Mouse (Mus musculus): Measurements from ENCODE around the gene Vmn1r1. TPM values are rescaled to one million over a fixed set of nuclear protein-coding genes. Genes with fewer than 3 reads are reported as not detected.

Gene Vmn1r1
- polyA plus RNA-seq, 1 experiment from 2014 or later = not detected

DNA sequence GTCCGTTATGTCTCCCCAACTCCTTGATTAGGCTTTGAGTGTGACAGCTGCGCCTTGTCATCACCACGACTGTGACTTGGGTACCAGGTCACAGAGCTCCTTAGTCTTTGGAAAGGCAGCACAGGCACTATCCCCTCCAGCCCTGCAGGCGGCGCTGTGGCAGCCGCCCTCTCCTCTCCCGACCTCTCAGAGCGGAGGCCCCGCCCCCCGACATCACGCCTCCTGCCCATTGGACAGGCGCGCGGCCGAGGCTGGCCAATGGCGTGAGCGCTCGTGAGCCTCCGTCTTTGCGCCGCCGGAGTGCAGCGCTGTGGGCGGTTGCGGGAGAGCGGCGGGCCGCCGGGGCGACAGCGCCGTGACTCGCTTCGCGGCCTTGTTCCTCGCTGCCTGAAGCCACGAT, 39.8 kb downstream of the Vmn1r1 start, which contains the start of gene Srp9:
TSS of gene Srp9 (plus strand) at position 232 of the 400 bp plus-strand sequence.
- H3K4me2 ChIP-seq (replicated peaks) = peak within 1 kb of the TSS; percentile 65
- H3K9ac ChIP-seq = peak within 1 kb of the TSS; percentile 76
- peak within 1 kb of the TSS; percentile 75 for H3K4me3 ChIP-seq
- no peaks in the 10 kb centered on the region for H3K9me3 ChIP-seq
- peaks cover 11% of the 10 kb centered on the region; the same call in 1 of the 2 replicates for H3K4me1 ChIP-seq
- under 1% methylated on average over 37 of the region's 37 CpGs for WGBS
- peak; percentile 99 for ATAC-seq (ENCODE audit: low FRiP score, low read depth)
- H3K27ac ChIP-seq = peak within 1 kb of the TSS; percentile 16; the same call in 1 of the 2 replicates
- H3K27me3 ChIP-seq (replicated peaks) = no peaks in the 10 kb centered on the region
- H3K36me3 ChIP-seq = peaks cover 10% of the 10 kb centered on the region

DNA sequence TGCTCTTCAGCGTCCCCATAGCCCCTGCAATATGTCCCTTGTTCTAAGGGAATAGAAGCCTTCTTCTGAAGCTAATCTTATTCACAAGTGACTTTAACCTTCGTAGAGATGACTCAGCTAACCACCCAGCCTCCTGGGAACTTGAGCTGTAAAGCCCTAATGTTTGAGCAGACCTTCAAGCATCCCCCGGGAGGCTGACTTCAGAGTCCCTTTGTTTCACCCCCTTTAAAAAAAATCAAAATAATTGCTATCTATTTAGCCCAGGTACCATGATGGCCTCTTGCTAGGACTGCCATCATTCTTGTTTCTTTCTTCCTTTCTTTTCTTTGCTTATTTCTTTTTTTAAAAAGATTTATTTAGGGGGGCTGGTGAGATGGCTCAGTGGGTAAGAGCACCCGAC, 41.9 kb downstream of the Vmn1r1 start:
- ATAC-seq (ENCODE audit: low FRiP score, low read depth) = no peak
- Histone ChIP-seq H3K4me2 (replicated peaks) (no peak overlapping the region), H3K9me3 (no peaks in the 10 kb centered on the region), H3K27ac (no peak overlapping the region), H3K4me1 (peaks cover 11% of the 10 kb centered on the region; the same call in 1 of the 2 replicates), H3K4me3 (no peak overlapping the region), H3K27me3 (replicated peaks) (no peaks in the 10 kb centered on the region), H3K9ac (no peak overlapping the region), H3K36me3 (no peaks in the 10 kb centered on the region)
- WGBS = 84% methylated on average over 4 of the region's 4 CpGs

GRCm38 (mm10) chr1:182115651-182116408, 48.5 kb downstream of the Vmn1r1 start:
- no peak for ATAC-seq (ENCODE audit: low FRiP score, low read depth)
- Histone ChIP-seq H3K4me3 (no peak overlapping the region), H3K4me1 (peaks cover 20% of the 10 kb centered on the region), H3K36me3 (no peaks in the 10 kb centered on the region), H3K4me2 (replicated peaks) (no peak overlapping the region), H3K9ac (no peak overlapping the region), H3K27ac (no peak overlapping the region), H3K9me3 (no peaks in the 10 kb centered on the region), H3K27me3 (replicated peaks) (no peaks in the 10 kb centered on the region)
- whole genome bisulfite sequencing = 47% methylated on average over 7 of the region's 7 CpGs

DNA sequence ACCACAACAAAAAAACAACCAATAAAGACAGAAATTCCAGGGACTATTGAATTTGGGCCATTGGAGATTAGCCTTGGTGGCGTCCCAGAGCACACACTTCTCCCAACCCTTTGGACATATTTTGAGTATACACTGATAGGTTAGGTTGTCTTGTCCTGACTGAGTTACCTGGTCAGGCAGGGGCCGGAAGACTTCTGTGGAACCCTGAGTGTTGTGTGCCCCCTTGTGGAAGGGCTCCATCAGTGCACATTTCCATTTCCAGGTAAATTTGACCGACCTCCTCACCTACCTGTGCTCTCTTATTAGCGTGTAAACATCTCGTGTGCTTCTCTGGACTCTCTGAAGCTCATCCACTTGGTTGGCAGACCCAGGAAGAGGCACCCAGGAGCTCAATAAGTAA, 49.1 kb downstream of the Vmn1r1 start:
- Histone ChIP-seq H3K4me1 (peaks cover 20% of the 10 kb centered on the region), H3K36me3 (no peaks in the 10 kb centered on the region), H3K9ac (no peak overlapping the region), H3K27ac (no peak overlapping the region), H3K27me3 (replicated peaks) (no peaks in the 10 kb centered on the region), H3K4me3 (no peak overlapping the region), H3K4me2 (replicated peaks) (no peak overlapping the region), H3K9me3 (no peaks in the 10 kb centered on the region)
- WGBS = 31% methylated on average over 5 of the region's 5 CpGs
- no peak for ATAC-seq (ENCODE audit: low FRiP score, low read depth)

DNA sequence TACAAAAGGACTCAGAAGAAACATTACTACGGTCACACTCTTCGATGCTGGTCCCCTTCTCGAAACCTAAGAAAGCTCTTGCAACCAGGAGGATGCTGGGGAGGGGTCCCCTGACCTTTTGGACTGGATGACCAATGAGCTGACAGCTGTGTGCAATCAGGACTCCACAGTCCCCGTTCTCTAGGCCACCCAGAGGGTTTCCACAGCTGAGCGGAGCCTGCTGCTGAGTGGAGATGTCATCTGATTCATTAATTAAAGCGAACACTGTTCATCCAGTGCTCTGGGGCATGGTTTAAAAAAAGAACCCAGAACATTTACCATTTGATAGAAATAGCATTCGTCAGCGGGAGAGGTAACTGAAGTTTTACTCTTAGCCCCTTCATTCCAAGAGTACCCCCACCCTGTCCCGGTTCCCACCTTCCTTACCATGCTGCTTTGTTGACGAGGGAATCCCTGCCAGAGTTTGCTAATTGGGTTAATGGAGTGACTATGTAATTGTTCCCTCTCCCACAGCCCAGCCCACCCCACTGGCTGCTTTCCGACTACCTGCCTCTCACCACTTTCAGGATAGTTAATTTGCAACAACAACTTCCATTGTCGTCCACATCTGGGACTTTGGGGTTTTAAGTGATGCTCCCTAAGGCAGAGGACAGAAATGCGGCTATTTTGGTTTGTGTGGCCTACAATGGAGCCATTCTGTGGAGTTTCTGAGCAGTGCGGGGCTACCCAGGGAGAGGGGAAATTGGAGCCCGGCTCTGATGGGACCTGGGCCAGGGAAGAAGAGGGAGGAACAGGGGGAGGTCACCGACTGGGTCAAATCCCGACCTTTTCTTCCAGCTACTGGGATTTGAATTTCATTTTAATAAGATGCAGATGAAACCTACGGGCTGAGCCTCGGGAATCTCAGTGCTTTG, 50.4 kb downstream of the Vmn1r1 start:
- 30% methylated on average over 19 of the region's 19 CpGs for WGBS

GRCm38 (mm10) chr1:182113131-182113530, 51.2 kb downstream of the Vmn1r1 start:
- no peaks in the 10 kb centered on the region for H3K9me3 ChIP-seq
- no peaks in the 10 kb centered on the region for H3K36me3 ChIP-seq
- H3K27me3 ChIP-seq (replicated peaks) = no peaks in the 10 kb centered on the region
- ATAC-seq (ENCODE audit: low FRiP score, low read depth) = no peak
- no peak overlapping the region for H3K9ac ChIP-seq
- no peak overlapping the region for H3K27ac ChIP-seq
- H3K4me1 ChIP-seq = peaks cover 20% of the 10 kb centered on the region
- H3K4me3 ChIP-seq = no peak overlapping the region
- 87% methylated on average over 11 of the region's 11 CpGs for WGBS
- no peak overlapping the region for H3K4me2 ChIP-seq (replicated peaks)

More for the DNA sequence above, 50.4 kb downstream of the Vmn1r1 start:
- Histone ChIP-seq H3K4me1 (peaks cover 20% of the 10 kb centered on the region), H3K27ac (no peak overlapping the region), H3K4me3 (no peak overlapping the region), H3K4me2 (replicated peaks) (no peak overlapping the region; the same call in 1 of the 2 replicates), H3K9ac (no peak overlapping the region), H3K9me3 (no peaks in the 10 kb centered on the region), H3K27me3 (replicated peaks) (no peaks in the 10 kb centered on the region), H3K36me3 (no peaks in the 10 kb centered on the region)
- ATAC-seq (ENCODE audit: low FRiP score, low read depth) = no peak

DNA sequence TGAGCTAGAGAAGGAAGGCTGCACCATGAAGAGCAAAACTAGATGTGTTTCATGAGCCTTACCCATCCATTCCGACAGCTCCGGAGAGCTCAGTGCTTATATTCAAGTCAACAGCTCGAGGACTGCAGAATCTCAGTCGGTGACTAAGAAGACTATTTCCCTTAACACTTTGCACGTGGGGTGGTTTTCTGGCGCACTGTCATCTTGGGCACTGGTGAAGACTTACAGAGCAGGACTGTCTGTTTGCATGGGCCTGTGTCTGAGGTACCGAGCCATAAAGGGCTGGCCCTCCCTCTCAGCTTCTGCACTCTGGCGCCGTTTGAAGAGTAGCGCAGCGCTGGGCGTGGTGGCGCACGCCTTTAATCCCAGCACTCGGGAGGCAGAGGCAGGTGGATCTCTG, 51.9 kb downstream of the Vmn1r1 start:
- peaks cover 20% of the 10 kb centered on the region for H3K4me1 ChIP-seq
- no peaks in the 10 kb centered on the region for H3K27me3 ChIP-seq (replicated peaks)
- H3K36me3 ChIP-seq = no peaks in the 10 kb centered on the region
- no peak overlapping the region for H3K27ac ChIP-seq
- no peak overlapping the region for H3K4me2 ChIP-seq (replicated peaks)
- no peak for ATAC-seq (ENCODE audit: low FRiP score, low read depth)
- H3K9ac ChIP-seq = no peak overlapping the region
- 92% methylated on average over 15 of the region's 15 CpGs for WGBS
- H3K4me3 ChIP-seq = no peak overlapping the region
- no peaks in the 10 kb centered on the region for H3K9me3 ChIP-seq

DNA sequence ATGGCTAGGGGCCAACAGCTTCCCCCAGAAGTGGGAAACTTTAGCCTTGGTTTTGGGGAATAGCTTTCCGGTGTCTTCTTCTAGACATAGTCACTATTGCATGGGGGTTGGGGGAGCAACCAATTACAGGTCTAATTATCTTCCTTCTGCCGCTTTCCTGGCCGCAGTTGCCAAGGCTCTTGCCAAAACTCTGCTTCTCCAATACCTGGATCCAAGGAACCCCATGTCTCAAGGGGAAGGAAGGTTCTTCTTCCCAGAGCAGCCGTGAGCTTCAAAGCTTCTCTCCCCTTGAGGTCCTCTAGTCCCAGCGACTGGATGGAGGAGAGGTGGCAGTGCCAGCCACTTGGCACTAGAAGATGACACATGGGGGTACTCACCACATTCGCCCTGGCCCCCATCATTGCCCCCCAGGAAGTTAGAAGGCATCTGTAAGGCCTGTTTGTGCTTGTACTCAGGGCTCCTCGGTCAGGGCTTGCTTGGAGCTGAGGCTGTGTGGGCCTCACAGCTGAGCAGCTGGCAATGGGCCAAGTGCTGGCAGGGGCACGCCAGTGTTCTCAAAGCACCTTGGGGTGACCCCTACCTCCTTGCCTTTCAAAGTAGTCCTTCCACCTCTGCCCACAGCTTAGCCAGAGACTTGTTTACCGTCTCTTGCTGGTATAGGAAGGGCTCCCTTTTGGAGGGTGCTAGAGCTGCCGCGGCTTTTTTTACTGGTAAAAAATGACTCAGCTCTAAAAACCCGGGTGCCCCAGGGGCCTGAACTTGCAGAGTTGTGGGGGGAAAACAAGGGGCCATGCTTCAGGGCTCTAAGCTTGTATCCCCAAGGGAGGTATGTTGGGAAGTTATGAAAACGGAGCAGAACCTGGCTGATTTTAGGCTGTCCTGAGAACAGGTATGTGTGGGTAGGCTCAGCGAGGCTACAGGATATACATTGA, 52.6 kb downstream of the Vmn1r1 start:
- Histone ChIP-seq H3K36me3 (no peaks in the 10 kb centered on the region), H3K27ac (no peak overlapping the region), H3K27me3 (replicated peaks) (no peaks in the 10 kb centered on the region), H3K4me3 (no peak overlapping the region), H3K4me1 (peaks cover 20% of the 10 kb centered on the region), H3K4me2 (replicated peaks) (no peak overlapping the region), H3K9ac (no peak overlapping the region), H3K9me3 (no peaks in the 10 kb centered on the region)
- ATAC-seq (ENCODE audit: low FRiP score, low read depth) = no peak
- 81% methylated on average over 14 of the region's 14 CpGs for WGBS

- Histone ChIP-seq H3K4me1 (peaks cover 20% of the 10 kb centered on the region), H3K27ac (no peak overlapping the region), H3K36me3 (no peaks in the 10 kb centered on the region), H3K27me3 (replicated peaks) (no peaks in the 10 kb centered on the region), H3K9ac (no peak overlapping the region), H3K9me3 (no peaks in the 10 kb centered on the region), H3K4me3 (no peak overlapping the region), H3K4me2 (replicated peaks) (no peak overlapping the region)
- no peak for ATAC-seq (ENCODE audit: low FRiP score, low read depth)
- WGBS = 78% methylated on average over 15 of the region's 15 CpGs
These were observed 53.4 kb downstream of the Vmn1r1 start for GRCm38 (mm10) chr1:182110708-182111385.

GRCm38 (mm10) chr1:182110185-182110584, 54.1 kb downstream of the Vmn1r1 start:
- no peak for ATAC-seq (ENCODE audit: low FRiP score, low read depth)
- Histone ChIP-seq H3K27me3 (replicated peaks) (no peaks in the 10 kb centered on the region), H3K4me1 (peaks cover 22% of the 10 kb centered on the region), H3K4me3 (no peak overlapping the region), H3K27ac (no peak overlapping the region), H3K9ac (no peak overlapping the region), H3K36me3 (no peaks in the 10 kb centered on the region), H3K4me2 (replicated peaks) (no peak overlapping the region), H3K9me3 (no peaks in the 10 kb centered on the region)
- 90% methylated on average over 11 of the region's 11 CpGs for WGBS

DNA sequence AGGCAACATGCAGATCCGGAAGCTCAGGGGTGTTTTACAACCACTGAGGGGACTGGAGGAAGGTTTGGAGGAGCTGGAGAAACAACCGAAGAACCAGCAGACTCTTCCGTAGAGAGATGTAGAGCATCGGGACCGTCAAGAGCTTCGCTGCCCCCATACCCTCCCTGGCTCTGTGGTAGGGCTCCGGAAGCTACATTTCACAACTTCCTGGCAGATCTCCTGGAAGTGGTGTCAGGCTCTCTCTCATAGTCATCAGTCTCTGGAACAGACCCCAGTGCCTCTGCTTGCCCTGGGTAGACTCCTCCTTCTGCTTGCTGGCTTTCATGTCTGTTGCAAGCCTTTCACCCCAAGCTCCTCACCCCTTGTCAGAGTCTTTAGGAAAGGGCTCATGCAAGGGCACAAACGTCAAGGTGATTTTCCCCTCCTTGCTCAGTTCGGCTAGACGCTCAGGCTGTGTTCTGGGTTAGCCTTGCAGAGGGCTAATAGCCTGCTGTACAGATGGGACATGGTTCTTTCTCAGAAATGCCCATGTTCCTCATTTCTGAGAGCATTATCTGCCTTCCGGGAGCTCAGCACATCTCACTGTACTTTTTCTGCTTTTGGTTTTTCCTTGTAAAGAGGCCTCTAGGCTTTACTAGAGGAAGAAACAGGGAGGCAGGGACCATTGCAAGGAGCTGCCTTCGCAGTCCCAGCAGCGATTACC, 55.7 kb downstream of the Vmn1r1 start:
- Histone ChIP-seq H3K9ac (no peak overlapping the region), H3K27me3 (replicated peaks) (no peaks in the 10 kb centered on the region), H3K9me3 (no peaks in the 10 kb centered on the region), H3K36me3 (no peaks in the 10 kb centered on the region), H3K4me3 (no peak overlapping the region), H3K4me1 (peaks cover 17% of the 10 kb centered on the region), H3K27ac (no peak overlapping the region), H3K4me2 (replicated peaks) (no peak overlapping the region)
- ATAC-seq (ENCODE audit: low FRiP score, low read depth) = no peak
- WGBS = 81% methylated on average over 13 of the region's 13 CpGs

Data from neural tube, embryonic 12.5 days (tissue).